Mouse (Mus musculus) left cerebral cortex, adult 8-10 months (tissue): Measurements from ENCODE around the gene Amer3. TPM values are rescaled to one million over a fixed set of nuclear protein-coding genes. Genes with fewer than 3 reads are reported as not detected.
"Not testable (repeated sequence)": the region's sequence is repeated elsewhere in the genome, so short reads cannot be mapped to it uniquely, and the experiment has no call there.

Source experiments
- DNase-seq, 2 experiments: peaks; one replicate each; pipeline ENCODE4 v3.0.0; 2022; ENCODE audit warnings: low spot score in 2 of 2
- total RNA-seq, 4 experiments: library from RNA; stranded (reverse); gene quantifications; 2 replicates each; pipeline ENCODE4 v1.2.4; 2022

Gene Amer3
- 10 to 100 TPM; 24.4 to 27.5 (median 26.4) TPM for total RNA-seq

GRCm38 (mm10) chr1:34578851-34579781, at the start of gene Amer3:
TSS of gene Amer3 (plus strand) at chr1:34579657.
- DNase-seq, result peak; percentile 56 to 81

- not testable (repeated sequence) for DNase-seq
These were observed 44.9 kb upstream of the Amer3 start for GRCm38 (mm10) chr1:34534574-34534973.

GRCm38 (mm10) chr1:34535043-34535698, 44.3 kb upstream of the Amer3 start, which contains the start of gene Cfc1:
TSS of gene Cfc1 (plus strand) at chr1:34535648.
- DNase-seq, result not testable (repeated sequence)

- no peak for DNase-seq
These were observed 43.1 kb upstream of the Amer3 start for GRCm38 (mm10) chr1:34536291-34536766.

- no peak for DNase-seq
These were observed 42.5 kb upstream of the Amer3 start for GRCm38 (mm10) chr1:34536767-34537485.

- DNase-seq, result no peak
These were observed 32.4 kb upstream of the Amer3 start for GRCm38 (mm10) chr1:34547074-34547473.

- no peak for DNase-seq
These were observed 25.8 kb upstream of the Amer3 start for GRCm38 (mm10) chr1:34553690-34554089.

- no peak for DNase-seq
These were observed 25.2 kb upstream of the Amer3 start for GRCm38 (mm10) chr1:34554275-34554674.

- no peak for DNase-seq
These were observed 18.6 kb upstream of the Amer3 start, which contains the start of gene Prss40 for GRCm38 (mm10) chr1:34560843-34561242. TSS of gene Prss40 (minus strand) at chr1:34560943.

GRCm38 (mm10) chr1:34564383-34565045, 14.9 kb upstream of the Amer3 start:
- no peak for DNase-seq

- DNase-seq, result no peak
These were observed 11.3 kb upstream of the Amer3 start for GRCm38 (mm10) chr1:34568120-34568519.

GRCm38 (mm10) chr1:34569876-34570275, 9.6 kb upstream of the Amer3 start:
- no peak for DNase-seq

GRCm38 (mm10) chr1:34571431-34571830, 8.0 kb upstream of the Amer3 start:
- DNase-seq, result peak in 1 of 2 experiments; percentile 73

GRCm38 (mm10) chr1:34573221-34573620, 6.2 kb upstream of the Amer3 start:
- no peak for DNase-seq

- DNase-seq, result peak; percentile 41 to 47
These were observed 412 bp downstream of the Amer3 start for GRCm38 (mm10) chr1:34579782-34580356.

GRCm38 (mm10) chr1:34582218-34582617, 2.8 kb downstream of the Amer3 start:
- DNase-seq, result no peak

- peak; percentile 22 to 74 for DNase-seq
These were observed 4.4 kb downstream of the Amer3 start for GRCm38 (mm10) chr1:34583821-34584263.

GRCm38 (mm10) chr1:34584736-34585135, 5.3 kb downstream of the Amer3 start:
- no peak for DNase-seq

GRCm38 (mm10) chr1:34587298-34588096, 8.0 kb downstream of the Amer3 start:
- DNase-seq, result no peak

GRCm38 (mm10) chr1:34600000-34600399, 20.5 kb downstream of the Amer3 start:
- no peak for DNase-seq
